Mouse (Mus musculus) activated CD4-positive, CD25-positive, alpha-beta regulatory T cell, adult 9 weeks (primary cell): ENCODE measurements around the gene Cyp2c29. TPM values are rescaled to one million over a fixed set of nuclear protein-coding genes. Genes with fewer than 3 reads are reported as not detected.

Experiments used
- polyA plus RNA-seq: library from polyadenylated mRNA; unstranded; fragments of 100-300 nt; shearing (Covaris generic); gene quantifications from one replicate; pipeline ENCODE4 v1.2.1, GENCODE M21; 2017

Gene Cyp2c29
- polyA plus RNA-seq = not detected

GRCm38 (mm10) chr19:39269105-39269504 lies at the start of gene Cyp2c29:
Gene Cyp2c29 (plus strand): TSS chr19:39269405.

Other genes with a start within 250 kb of the Cyp2c29 start
- not detected for gene Cyp2c65, start 208.4 kb upstream of the Cyp2c29 start, polyA plus RNA-seq
- not detected for gene Cyp2c66, start 155.5 kb upstream of the Cyp2c29 start, polyA plus RNA-seq
- gene Cyp2c38, start 193.7 kb downstream of the Cyp2c29 start, polyA plus RNA-seq = not detected
- gene Cyp2c39, start 241.5 kb downstream of the Cyp2c29 start, polyA plus RNA-seq = not detected